Mouse (Mus musculus) ES-Bruce4 (cell line): ENCODE results near the gene Tceal8. TPM values are rescaled to one million over a fixed set of nuclear protein-coding genes. Genes with fewer than 3 reads are reported as not detected.

Source experiments
- H3K27ac ChIP-seq: 2 replicates; pipeline ENCODE4 v1.5.1; 2012; ENCODE audit warnings: low read length, inconsistent platforms; ENCODE audit not compliant: insufficient read depth
- H3K27me3 ChIP-seq: 2 replicates; pipeline ENCODE4 v1.6.1; 2012; ENCODE audit warnings: mild to moderate bottlenecking, low read length, inconsistent platforms; ENCODE audit not compliant: control insufficient read depth, poor library complexity, insufficient read depth, severe bottlenecking
- H3K36me3 ChIP-seq: 2 replicates; pipeline ENCODE4 v1.6.1; 2012; ENCODE audit warnings: inconsistent platforms, mild to moderate bottlenecking, low read length, moderate library complexity; ENCODE audit not compliant: control insufficient read depth, poor library complexity, insufficient read depth, severe bottlenecking
- H3K4me1 ChIP-seq: one replicate; pipeline ENCODE4 v1.8.1; 2011; ENCODE audit warnings: low read length; ENCODE audit not compliant: control insufficient read depth, insufficient read depth
- H3K4me3 ChIP-seq: 2 replicates; pipeline ENCODE4 v1.5.1; 2011; ENCODE audit warnings: low read depth, mild to moderate bottlenecking, low read length
- H3K9ac ChIP-seq: 2 replicates; pipeline ENCODE4 v1.6.1; 2012; ENCODE audit warnings: low read depth, mild to moderate bottlenecking, inconsistent platforms; ENCODE audit not compliant: poor library complexity, severe bottlenecking
- H3K9me3 ChIP-seq: replicated peaks from 2 replicates; pipeline ENCODE4 v1.6.1; 2012; ENCODE audit warnings: mild to moderate bottlenecking, low read length, inconsistent platforms; ENCODE audit not compliant: control insufficient read depth, poor library complexity, insufficient read depth, severe bottlenecking
- CTCF ChIP-seq: IDR thresholded peaks from one replicate; pipeline ENCODE4 v1.8.1; 2011; ENCODE audit warnings: low read depth, low read length
- EP300 ChIP-seq: IDR thresholded peaks from 2 replicates; pipeline ENCODE4 v1.6.1; 2011; ENCODE audit warnings: low read depth, low read length; ENCODE audit not compliant: insufficient read depth
- POLR2A ChIP-seq: IDR thresholded peaks from one replicate; pipeline ENCODE4 v1.8.1; 2011; ENCODE audit warnings: low read length; ENCODE audit not compliant: insufficient read depth
- polyA plus RNA-seq: library from polyadenylated mRNA; stranded (reverse); fragments of >200 nt; gene quantifications from 2 replicates; pipeline ENCODE4 v1.2.4, GENCODE M21; 2011; ENCODE audit warnings: low read depth; ENCODE audit not compliant: missing spikeins, insufficient read depth, insufficient read length

Tceal8 gene
- polyA plus RNA-seq, 1 experiment, result 214 TPM

GRCm38 (mm10) chrX:136135559-136135958 is 36.6 kb downstream of the Tceal8 start:
- Histone ChIP-seq H3K27ac (no peak overlapping the region), H3K9me3 (no peaks in the 10 kb centered on the region), H3K36me3 (no peaks in the 10 kb centered on the region; the same call in 1 of the 2 replicates), H3K4me1 (no peaks in the 10 kb centered on the region), H3K4me3 (no peak overlapping the region), H3K27me3 (no peaks in the 10 kb centered on the region), H3K9ac (no peak overlapping the region)
- TF ChIP-seq EP300, result no peak
- TF ChIP-seq POLR2A, result no peak
- TF ChIP-seq CTCF, result no peak

GRCm38 (mm10) chrX:136127744-136128064 is 44.4 kb downstream of the Tceal8 start:
- Histone ChIP-seq H3K27me3 (no peaks in the 10 kb centered on the region), H3K4me3 (no peak overlapping the region), H3K9ac (no peak overlapping the region), H3K9me3 (no peaks in the 10 kb centered on the region), H3K36me3 (no peaks in the 10 kb centered on the region), H3K27ac (no peak overlapping the region), H3K4me1 (no peaks in the 10 kb centered on the region)
- TF ChIP-seq EP300 (no peak), POLR2A (no peak), CTCF (peak; percentile 26)

GRCm38 (mm10) chrX:136127038-136127743 is 45.0 kb downstream of the Tceal8 start:
- H3K36me3 ChIP-seq, result no peaks in the 10 kb centered on the region
- H3K4me1 ChIP-seq, result no peaks in the 10 kb centered on the region
- no peaks in the 10 kb centered on the region for H3K9me3 ChIP-seq
- H3K27me3 ChIP-seq, result no peaks in the 10 kb centered on the region
- no peak overlapping the region for H3K9ac ChIP-seq
- no peak overlapping the region for H3K4me3 ChIP-seq
- TF ChIP-seq EP300 (no peak), POLR2A (no peak), CTCF (no peak)
- H3K27ac ChIP-seq, result no peak overlapping the region

Other genes with a start within 250 kb of the Tceal8 start
- 14.8 and 16.4 TPM in 2 replicates for gene Arxes2, start 178.5 kb downstream of the Tceal8 start, polyA plus RNA-seq
- 6.5 and 8.9 TPM in 2 replicates for gene Arxes1, start 139.0 kb downstream of the Tceal8 start, polyA plus RNA-seq
- gene Bex2, start 104.1 kb downstream of the Tceal8 start, polyA plus RNA-seq, result 42.4 and 46.5 TPM in 2 replicates
- 0.40 TPM in 1 of 2 replicates, not detected in the other for gene Nxf3, start 87.1 kb downstream of the Tceal8 start, polyA plus RNA-seq
- gene Bex4, start 33.3 kb downstream of the Tceal8 start, polyA plus RNA-seq, result 212 and 219 TPM in 2 replicates
- gene Tceal5, start 31.5 kb upstream of the Tceal8 start, polyA plus RNA-seq, result 13.1 and 15.4 TPM in 2 replicates
- 1.2 and 3.8 TPM in 2 replicates for gene Tceal7, start 42.4 kb upstream of the Tceal8 start, polyA plus RNA-seq
- 846 and 903 TPM in 2 replicates for gene Bex1, start 43.2 kb upstream of the Tceal8 start, polyA plus RNA-seq
- 500 and 527 TPM in 2 replicates for gene Tceal9, start 72.7 kb upstream of the Tceal8 start, polyA plus RNA-seq
- gene Bex3, start 97.9 kb upstream of the Tceal8 start, polyA plus RNA-seq, result 569 and 632 TPM in 2 replicates